Mouse (Mus musculus): ENCODE measurements around the gene Crlf1.

Gene Crlf1

DNA sequence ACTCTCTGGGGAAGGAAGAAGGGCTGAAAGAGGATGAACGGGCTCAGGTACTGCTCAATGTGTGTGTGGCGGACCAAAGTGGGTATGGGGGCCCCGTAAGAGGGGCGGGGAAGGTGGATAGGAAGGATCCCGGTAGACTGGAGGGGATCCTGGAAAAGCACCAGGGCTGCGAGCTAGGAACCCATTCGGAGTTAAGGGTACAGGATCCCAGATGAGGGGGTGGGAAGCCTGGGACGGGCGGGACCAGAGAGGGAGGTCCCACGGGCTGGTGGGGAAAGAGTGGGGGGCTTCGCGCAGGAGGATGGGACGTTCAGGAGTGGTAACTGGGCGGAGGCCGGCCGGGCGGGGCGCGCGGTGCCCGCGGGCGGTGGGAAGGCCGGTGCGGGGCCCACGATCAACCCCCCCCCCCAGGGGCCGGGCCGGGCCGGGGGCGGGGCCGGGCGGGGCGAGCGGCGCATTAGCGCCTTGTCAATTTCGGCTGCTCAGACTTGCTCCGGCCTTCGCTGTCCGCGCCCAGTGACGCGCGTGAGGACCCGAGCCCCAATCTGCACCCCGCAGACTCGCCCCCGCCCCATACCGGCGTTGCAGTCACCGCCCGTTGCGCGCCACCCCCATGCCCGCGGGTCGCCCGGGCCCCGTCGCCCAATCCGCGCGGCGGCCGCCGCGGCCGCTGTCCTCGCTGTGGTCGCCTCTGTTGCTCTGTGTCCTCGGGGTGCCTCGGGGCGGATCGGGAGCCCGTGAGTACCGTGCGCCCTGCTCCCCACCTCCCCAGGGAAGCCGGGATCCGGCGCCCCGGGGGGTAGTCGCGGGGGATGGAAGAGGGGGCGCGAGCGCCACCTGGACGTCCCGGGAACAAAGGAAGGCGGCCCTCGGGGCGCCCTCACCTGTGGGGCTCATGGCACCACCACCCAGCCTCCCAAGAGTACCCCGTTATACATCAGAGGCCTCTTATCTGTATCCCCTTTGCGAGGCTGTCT, at the start of gene Crlf1:
Gene Crlf1 (plus strand): TSS at position 495 of the 977 bp plus-strand sequence.
- peak; percentile 27 for DNase-seq (ENCODE audit: low read depth, low spot score)

DNA sequence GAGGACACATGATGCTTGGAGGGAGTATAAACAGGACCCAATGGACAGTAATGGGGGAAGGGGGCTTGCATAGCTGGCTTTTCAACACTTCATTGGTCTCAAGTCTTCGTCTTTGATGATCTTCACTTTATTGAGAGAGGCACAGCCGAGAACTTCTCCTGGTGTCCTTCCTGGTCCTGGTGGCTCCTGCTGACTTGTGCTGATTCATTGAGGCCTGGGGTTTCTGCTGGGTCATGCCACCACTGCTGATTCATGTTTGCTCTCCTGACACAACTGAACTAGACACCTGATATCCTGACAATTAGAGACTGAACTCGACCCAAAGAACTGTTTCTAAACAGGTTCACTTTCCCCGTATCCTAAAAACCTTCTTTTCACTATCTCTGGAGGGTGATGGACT, 49.6 kb upstream of the Crlf1 start:
- DNase-seq (ENCODE audit: low read depth, low spot score) = no peak

DNA sequence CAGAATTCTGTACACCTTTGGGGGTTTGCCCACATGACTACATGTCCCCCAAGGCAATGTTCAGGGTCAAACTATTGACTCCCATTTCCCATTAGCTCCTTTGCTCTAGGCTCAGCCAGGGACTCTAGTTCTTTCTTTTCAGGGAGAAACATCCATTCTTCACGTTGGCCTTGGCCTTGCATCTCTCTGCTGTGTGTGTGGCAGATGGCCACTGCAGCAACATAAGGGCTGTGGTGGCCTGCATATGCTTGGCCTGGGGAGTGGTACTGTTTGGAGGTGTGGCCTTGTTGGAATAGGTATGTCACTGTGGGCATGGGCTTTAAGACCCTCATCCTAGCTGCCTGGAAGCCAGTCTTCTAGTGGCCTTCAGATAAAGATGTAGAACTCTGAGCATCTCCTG, 47.0 kb upstream of the Crlf1 start:
- DNase-seq (ENCODE audit: low read depth, low spot score) = no peak

DNA sequence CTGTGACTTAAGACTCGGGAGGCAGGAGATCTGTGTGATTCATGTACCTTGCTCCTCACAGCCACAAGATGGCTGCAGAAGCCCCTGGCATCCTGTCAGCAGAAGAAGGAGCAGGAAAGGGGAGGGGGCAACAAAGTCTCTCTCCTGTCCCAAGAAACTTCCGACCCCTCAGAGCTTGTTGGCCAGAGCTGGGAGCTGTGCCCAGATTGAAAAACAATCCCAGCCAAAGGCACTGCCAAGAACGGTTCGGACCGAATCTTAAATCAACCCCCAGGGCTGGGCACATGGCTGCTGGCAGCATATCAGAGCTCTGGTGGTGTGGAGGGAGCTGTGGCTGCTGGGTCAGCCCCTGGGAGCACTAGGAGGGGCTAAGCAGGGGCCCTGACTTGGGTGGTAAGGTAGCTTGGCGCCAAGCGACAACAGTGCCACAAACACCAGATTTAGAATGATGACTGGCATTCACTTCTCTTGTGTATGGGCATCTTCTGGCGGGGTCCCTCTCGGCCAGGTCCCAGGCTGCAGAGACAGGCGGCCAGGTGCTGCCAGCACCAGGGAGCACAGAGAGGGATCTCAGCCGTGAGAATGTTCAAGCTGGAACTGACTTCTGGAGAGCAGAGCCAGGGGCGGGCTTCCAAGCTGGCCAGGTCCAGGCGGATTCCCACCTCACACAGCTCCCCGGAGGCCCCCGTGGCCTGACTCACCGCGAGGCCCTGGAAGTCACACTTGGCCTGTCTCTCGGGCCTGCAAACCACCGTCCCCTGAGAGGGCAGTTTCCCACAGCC, 45.1 kb upstream of the Crlf1 start:
- DNase-seq (ENCODE audit: low read depth, low spot score) = no peak

DNA sequence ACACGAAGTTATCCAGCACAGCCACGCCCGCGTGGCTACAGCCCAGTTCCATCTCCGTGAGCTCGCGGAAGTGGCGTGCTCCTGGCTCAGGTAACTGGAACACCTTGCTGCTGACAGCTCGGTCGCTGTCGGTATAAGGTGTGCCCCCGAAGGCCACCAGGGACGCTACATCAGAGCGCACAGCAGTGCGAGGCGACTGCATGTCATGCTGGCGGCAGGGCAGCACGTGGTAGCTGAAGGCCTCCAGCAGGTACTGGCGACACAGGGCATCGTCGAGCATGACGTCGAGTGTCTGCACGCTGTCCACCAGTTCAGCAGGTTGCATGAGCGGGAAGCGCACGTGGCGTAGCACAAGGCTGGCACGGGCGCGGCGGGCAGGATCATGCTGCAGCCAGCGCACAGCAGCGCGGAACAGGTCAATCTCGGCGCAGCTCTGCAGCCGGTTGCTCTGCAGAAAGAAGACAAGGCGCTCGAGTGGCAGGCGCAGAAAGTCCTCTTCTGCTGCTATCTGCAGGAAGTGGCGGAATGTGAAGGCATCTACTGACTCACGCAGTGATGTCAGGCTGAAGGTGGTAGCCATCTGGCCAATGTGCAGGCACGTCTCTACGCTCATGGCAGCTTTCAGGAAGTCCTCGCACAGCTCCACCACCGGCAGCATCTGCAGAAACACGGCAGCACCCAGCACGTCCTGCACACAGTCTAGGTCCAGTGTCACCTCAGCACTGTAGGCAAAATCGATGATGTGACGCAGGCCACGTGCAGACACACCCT, 40.6 kb upstream of the Crlf1 start:
- peak; percentile 68 for DNase-seq (ENCODE audit: low read depth, low spot score)

DNA sequence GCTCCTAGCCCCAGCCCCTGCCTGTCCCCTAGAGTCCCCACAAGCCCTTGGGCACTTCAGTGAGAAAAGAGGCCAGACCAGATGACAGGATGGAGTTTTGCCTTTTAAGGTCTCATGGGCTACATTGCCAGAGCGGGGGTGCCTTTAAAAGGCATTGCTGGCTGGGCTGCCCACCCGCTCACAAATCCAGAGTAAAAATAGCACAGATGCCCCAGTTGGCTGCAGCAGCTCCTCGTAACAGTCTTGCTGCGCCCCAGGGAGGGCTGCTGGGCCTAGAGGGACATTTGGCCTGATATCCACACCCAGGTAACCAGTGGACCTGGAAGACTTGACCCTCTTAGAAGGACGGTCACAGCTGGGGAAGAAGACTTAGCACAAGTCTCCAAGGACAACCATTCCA, 39.1 kb upstream of the Crlf1 start:
- DNase-seq (ENCODE audit: low read depth, low spot score) = no peak

DNA sequence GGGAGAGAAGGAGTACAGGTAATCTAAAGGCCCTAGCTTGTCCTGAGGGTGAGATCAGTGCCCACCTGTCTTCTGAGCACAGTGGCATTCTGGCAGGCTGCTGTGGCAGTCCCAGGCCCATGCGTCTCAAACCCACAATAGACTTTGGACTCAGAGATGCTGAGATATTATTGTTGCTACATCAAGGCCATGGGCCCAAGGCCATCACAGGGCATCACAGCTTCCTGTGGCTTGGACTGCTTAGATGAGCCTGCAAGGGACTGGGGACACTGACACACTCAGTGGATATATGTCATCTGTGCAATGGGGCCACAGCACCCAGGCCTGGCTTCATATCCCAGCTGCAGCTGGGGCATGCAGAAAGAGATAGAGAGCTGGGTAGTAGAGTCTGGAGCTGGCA, 36.0 kb upstream of the Crlf1 start:
- no peak for DNase-seq (ENCODE audit: low read depth, low spot score)

DNA sequence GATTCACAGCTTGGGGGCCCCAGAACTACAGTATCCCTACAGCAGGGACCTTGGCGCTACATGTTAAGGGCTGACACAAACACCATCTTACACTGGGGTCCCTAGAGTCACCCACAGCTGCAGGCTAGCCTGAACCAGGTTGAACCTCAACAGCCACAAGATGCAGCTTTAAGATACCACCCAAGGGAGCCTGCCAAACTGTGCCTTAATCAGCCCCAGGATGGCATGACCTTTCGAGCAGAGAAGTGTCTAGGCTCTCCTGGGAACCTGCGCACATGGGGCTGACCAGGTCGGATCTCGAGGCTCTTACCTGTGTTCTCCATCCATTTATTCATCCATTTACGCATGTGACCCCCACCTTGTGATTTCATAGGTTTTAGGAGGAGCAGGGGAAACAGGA, 35.1 kb upstream of the Crlf1 start:
- DNase-seq (ENCODE audit: low read depth, low spot score) = no peak

DNA sequence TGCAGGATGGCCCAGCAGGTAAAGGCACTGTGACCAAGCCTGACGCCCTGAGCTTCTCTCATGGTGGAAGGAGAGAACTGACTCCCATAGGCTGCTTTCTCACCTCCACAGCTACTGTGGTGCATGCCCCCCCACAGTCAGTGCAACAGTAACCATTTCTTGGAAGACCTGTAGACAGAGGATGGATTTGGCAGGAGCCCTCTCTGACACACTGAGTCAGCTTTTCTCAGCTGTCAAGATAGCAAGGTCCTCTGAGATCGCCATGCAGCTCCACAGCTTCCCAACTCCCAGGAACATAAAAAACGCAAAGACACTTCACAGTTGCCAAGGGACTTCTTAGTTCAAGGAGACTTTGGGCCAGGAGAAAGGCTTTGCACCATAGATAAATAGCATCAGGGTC, 34.5 kb upstream of the Crlf1 start:
- no peak for DNase-seq (ENCODE audit: low read depth, low spot score)

DNA sequence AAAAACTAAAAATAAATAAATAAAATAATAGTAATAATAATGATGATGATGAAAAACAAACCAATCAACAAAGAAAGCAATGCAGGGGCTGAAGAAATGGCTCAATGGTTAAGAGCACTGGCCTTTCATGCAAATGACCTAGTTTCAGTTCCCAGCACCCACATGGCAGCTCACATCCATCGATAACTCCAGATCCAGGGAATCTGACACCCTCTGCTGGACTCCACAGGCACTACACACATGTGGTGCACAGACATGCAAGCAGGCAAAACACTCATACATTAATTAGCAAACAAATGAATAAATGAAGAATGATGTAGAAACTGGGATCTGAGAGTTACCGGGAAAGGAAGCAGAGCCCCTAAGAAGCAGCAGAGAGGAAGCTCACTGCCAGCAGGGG, 33.3 kb upstream of the Crlf1 start:
- peak; percentile 56 for DNase-seq (ENCODE audit: low read depth, low spot score)

DNA sequence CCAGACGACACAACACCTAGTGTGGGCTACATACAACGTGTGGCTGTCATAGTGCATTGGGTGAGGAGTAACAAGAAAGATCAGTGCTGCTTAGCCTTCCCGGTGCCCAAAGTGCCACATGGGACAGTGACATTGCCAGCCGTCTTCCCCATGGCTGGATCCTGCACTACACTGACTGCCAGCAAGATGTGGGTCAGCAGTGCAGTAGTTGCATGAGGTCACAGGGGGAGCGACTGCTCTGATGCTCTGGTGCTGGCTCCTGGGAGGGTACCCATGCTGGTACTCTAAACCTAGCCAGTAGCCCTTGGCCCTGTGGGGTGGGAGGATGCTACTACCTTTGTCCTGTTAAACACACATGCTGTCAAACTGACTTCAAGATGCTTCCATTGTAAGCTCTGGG, 32.8 kb upstream of the Crlf1 start:
- no peak for DNase-seq (ENCODE audit: low read depth, low spot score)

DNA sequence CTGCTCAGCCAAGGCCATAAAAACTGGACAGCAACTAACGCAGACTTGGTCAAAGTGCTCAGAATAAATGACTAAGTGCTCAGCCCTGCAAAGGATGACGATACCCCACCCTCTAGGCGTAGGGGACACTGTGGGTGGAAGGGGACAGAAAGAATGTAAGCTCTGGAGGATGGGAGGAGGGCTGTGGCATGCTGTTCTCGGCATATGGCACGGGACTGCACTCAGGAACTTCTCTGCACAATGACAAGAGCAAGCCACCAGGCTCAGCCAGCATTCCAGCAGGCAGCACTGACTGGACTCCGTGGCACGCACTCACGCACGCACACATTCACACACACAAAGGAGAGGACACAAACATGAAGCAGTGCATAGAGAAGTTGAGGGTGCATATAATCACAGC, 32.4 kb upstream of the Crlf1 start:
- DNase-seq (ENCODE audit: low read depth, low spot score) = no peak

DNA sequence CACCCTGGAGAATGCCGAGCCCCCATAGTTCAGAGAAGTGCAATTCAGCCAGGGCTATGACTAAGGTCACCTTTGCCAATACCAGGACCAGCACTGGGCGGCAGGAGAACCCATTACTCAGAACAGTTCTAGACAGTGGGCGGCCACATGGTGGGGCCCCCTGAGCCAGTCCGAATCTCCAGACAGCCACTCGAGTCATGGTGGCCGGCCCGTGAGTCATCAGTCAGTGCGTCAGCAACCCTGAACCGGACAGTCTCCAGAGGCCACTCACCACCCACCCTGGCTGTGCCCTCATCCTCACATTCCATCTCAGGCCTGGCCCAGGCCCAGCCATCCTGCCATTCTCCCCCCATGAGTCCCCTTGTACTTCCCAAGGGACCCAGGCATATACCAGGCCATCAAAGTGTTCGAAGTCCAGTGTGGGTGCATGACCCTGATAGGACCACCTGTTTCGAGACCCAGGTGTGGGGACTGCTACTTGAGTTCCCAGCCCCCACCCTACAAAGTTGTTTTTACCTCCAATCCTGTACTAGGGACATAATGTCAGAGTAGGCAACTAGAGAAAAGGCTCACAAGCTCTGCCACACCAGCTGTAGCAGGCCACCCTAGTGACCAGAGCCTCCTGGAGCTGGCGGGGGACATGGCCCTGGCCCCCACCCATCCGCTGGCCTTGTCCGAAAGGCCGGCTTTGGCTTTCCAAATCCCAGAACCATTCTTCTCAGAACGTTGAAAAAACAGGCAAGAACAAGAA, 31.0 kb upstream of the Crlf1 start:
- DNase-seq (ENCODE audit: low read depth, low spot score) = no peak

DNA sequence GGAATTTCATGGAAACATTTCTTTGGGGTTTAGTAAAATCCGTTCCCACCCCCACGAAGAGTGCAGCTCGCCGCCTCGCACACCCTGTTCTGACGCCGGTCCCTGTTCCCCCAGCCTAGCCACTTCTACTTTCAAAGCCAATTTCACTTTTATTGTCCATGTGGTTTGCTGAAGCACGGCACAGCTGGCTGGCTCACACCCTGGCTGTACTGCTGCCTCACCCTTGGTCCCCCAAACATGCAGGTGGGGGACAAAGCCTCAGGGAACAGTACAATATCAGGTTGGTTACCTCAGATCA, 30.5 kb upstream of the Crlf1 start:
- no peak for DNase-seq (ENCODE audit: low read depth, low spot score)

DNA sequence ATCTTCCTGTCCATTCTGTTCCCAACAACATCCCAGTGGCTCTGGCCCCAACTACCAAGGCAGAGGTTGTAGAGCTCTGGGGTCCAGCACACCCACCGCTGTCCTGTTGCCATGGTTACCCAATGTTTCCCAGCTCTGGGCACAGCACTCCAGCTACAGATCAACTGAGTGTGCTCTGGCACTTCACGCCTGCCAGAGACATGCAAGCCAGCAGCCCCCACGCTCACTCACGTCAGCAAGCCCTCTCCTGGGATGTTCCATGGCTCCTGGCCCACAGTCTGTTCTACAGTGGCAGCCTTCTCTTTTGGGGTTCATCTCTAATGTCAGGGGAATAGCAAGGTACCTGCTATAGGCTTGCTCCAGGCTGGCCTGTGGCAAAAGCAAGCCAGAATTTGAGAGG, 29.7 kb upstream of the Crlf1 start:
- no peak for DNase-seq (ENCODE audit: low read depth, low spot score)

DNA sequence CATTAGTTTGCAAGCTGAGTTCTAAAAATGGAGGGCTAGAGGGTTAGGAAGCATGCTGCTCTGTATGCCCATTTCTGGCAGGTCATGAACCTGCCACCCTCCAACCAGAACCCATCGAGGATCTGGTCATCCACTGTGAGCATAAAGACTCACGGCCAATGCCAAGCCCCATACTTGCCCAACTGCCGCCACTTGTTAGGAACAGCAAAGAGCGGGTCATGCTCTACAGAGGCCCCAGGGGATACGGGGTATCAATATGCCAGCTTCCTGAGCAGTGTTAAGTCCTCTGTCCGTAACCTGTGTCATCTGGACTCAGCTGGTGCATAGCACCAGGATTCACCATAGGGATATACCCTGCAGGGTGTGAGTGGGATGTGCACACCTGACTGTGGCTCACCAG, 28.8 kb upstream of the Crlf1 start:
- DNase-seq (ENCODE audit: low read depth, low spot score) = no peak

DNA sequence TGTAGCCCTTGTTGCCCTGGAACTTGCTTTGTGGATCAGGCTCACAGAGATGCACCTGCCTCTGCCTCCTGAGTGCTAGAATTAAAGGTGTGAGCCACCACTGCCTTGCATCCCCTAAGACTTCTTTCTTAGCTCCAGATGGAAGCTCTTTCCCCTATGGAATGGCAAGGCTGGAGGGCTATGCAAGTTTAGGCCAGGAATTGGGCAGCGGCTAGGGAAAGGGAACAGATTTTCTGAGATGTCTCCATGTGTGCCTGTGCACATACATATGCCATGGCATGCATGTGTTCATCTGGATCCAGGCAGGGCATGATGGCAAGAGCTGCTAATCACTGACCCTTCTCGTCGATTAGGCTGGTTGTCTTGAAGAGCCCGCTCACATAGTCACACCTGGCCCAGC, 27.3 kb upstream of the Crlf1 start:
- DNase-seq (ENCODE audit: low read depth, low spot score) = no peak

DNA sequence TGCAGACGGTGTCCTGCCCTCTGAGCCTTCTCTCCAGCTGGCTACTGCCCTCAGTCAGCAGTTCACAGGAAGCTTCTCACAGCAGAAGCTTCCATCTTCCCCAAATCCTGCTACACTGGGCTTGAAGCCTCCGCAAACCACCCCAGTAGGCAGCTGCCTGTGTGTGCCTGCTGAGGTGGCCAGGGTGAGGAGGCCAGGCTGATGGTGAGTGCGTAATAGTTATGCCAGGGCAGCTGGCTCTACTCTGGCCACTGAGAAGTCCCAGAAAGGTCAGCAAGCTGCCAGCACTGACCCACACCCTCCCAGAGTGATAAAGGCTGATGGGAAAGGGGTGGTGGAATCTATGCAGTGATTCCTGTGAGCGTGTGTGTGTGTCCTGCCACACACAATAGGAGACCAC, 26.7 kb upstream of the Crlf1 start:
- DNase-seq (ENCODE audit: low read depth, low spot score) = no peak

DNA sequence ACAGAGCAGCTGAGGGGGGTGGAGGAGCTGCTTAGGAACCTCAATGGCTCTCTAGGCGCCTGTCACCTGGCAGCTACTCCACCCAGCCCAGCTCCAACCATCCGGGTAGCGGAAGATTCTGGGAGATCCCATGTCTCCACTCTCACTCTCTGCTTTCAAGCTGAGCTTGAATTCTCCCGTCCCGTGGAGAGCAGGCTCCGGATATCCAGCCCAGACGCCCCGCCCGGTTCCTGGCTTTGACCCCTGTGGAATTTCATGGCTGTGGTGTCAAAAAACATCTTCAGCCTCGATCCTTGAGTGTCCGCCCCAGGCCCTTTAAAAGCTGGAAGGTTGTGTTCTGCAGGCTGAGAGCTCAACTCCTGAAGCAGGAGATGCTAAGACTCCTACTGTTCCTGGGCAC, 26.2 kb upstream of the Crlf1 start:
- DNase-seq (ENCODE audit: low read depth, low spot score) = no peak

DNA sequence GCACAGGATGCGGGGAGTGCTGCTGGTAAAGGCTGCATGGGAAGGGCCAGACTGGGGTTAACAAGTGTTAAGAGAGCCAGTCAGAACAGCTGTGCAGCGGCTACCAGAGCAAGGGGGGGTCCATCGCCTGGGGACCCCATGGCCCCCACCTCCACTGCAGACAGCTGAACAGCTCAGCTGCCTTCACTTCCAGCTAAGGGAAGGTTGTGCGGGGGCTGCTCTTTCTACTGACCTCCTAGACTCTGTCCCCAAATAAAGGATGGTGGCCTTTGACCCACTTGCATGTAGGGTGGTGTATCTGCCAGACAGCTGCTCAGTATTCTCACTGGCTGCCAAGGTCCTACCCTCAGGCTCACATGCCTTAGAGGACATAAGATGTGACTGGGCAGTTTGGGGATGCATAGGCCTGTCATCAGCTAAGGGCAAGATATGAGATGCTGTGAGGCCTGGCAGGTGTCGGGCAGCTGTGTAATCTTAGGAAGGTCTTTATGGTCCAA, 25.7 kb upstream of the Crlf1 start:
- DNase-seq (ENCODE audit: low read depth, low spot score) = no peak

DNA sequence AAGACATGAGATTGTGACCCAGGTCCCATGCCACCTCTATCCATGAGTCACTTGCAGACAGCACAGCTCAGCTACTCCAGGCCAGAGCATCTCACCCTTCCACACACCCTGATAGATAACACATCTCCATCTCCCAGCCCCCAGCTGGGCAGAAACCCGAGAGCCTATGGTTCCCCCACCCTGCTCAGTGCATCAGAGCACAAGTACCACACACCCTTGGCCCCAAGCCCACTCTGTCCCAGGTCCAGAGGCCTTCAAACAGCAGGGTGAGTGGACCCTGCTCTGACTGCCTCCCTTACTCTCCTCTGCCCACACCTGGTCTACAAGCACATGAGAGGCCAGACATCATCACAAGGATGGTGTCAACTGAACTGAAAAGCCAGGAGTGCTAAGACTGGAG, 25.1 kb upstream of the Crlf1 start:
- no peak for DNase-seq (ENCODE audit: low read depth, low spot score)
